Mouse (Mus musculus) adrenal gland, adult 2 months (tissue): ENCODE data around the gene Wdfy3. TPM values are rescaled to one million over a fixed set of nuclear protein-coding genes. Genes with fewer than 3 reads are reported as not detected.
A peak's percentile ranks its signal among the peaks of the same experiment; 100 is the strongest.

Experiments
- DNase-seq: peaks from one replicate; pipeline ENCODE4 v3.0.0; 2021
- polyA plus RNA-seq: library from polyadenylated mRNA; depleted of rRNA; stranded (reverse); fragments of >200 nt; gene quantifications from 2 replicates; pipeline ENCODE4 v1.2.3, GENCODE M21; 2012
- total RNA-seq, 2 experiments: library from RNA; stranded (reverse); gene quantifications; 2 replicates each; pipeline ENCODE4 v1.2.3; 2021

The Wdfy3 gene
- total and polyA plus RNA-seq, 3 experiments, result 25.1 to 42.0 (median 34.8) TPM

GRCm38 (mm10) chr5:101832042-101832441 is 237.7 kb downstream of the Wdfy3 start:
- no peak for DNase-seq

DNA sequence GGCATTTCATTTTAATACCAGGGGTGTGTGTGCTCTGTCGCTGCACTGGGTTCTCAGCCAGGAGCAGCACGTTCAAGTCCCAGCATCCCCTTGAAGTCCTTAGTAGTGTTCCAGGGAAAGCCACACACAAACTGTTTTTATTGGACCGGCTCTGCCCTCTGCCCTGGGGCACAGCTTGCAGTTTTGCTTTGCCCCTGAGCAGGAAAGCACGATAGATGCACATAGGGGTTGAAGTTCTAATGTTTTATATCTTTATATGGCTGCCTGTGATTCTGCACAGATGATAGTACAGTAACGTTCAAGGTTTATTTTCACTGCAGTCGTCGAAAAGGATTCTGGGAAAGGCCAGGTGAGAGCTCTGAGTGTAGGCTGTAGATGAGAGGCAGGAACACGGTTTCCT is 239.5 kb downstream of the Wdfy3 start:
- DNase-seq, result no peak

DNA sequence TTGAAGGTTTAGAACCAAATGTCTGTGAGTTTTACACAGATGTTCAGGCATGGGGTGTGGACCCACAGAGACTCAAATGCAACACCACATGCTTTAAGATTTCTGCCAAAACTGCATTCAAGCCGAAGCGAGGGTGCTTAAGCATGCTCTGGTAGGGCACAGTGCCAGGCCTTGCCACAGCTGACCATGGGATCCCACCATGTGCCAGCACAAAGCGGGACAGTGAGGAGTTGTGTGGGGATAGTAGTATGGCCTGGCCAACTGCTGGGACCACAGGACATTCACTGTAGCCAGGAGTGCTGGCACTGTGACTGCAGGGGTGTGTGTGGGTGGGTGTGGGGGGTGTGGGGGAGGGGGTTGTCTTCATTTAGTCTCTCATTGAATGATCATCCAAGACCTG is 240.8 kb downstream of the Wdfy3 start:
- no peak for DNase-seq

GRCm38 (mm10) chr5:101827477-101827876 is 242.2 kb downstream of the Wdfy3 start:
- DNase-seq, result no peak

DNA sequence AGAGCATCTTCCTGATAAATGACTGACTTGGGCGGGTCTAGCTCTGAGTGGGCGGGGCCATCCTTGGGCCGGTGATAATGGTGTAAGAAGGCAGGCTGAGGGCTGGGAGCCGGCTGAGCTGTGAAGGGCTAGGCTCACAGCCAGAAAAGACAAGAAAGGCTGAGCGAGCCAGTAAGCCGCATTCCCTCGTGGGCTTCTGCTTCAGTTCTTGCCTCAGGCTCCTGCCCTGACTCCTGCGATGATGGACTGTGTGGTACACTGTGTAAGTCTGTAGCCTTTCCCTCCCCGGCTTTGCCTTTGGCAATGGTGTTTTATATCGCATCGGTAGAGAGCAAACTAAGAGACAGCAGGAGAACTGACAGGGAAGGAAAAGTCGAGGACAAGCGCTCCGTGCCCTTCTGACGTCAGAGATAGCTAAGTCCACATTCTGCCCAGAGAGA is 243.2 kb downstream of the Wdfy3 start:
- peak; percentile 74 for DNase-seq

GRCm38 (mm10) chr5:101825111-101825911 is 244.4 kb downstream of the Wdfy3 start:
- no peak for DNase-seq

GRCm38 (mm10) chr5:101822311-101822670 is 247.4 kb downstream of the Wdfy3 start:
- no peak for DNase-seq

DNA sequence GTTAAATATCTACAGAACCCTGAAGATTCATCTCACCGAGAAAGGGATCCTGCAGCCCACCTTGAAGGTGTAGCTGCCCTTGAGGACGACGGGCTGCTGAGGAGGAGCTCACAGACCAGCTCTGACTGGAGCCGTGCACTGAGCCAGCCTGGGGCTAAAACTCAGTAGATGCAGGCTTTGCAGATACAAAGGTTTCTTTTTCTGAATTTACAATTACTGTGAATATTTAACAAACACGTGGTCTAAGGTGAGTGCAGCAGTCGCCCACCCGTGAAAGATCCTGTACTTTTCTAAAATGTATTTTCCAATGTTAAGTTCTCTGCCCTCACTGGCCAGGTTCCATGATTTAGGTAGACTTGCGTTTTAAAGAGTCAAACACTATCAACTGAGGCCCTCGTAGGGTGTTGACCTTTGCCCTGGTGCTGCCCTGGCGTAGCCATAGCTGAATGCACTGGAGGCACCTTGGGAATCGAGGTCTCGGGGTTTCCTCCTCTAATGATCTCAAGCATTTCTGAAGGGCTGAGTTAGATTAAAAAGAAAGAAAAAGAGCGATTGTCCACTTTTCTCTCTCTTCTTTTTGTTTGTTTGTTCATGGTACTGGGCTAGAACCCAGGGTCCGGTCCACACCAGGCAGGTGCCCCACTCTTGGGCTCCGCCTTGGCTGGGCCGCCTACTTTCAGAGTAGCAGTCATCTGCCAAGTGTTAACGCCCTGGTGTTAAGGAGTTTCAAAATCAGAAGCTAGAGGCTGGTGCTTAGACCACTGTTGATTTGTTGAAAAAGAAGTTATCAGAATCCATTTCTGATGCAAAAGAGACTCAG is 248.0 kb downstream of the Wdfy3 start:
- DNase-seq, result no peak

DNA sequence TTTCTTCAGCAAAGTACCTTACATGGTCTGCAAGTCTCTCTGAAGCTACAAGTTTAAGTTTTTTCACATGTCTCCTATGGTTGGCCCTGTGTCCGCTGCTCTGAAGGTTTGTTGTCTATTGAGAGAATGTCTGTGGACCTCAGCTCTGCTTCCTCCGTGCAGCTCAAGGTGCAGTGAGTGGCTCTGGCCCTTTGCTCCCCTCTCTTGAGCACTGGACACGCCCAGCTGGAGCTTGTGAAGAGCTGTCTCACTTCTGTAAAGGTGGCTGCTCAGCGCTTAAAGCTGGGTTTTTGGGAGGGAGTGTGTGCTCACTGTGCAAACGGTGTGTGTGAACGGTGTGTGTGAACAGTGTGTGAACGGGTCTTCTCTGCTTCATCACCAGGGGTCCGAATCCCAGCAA is 248.7 kb downstream of the Wdfy3 start:
- no peak for DNase-seq

- peak; percentile 36 for DNase-seq
These were observed 249.9 kb downstream of the Wdfy3 start for GRCm38 (mm10) chr5:101819844-101820243.

- no peak for DNase-seq
These were observed 250.5 kb downstream of the Wdfy3 start for GRCm38 (mm10) chr5:101819216-101819615.

GRCm38 (mm10) chr5:101816822-101817221 is 252.9 kb downstream of the Wdfy3 start:
- DNase-seq, result no peak

DNA sequence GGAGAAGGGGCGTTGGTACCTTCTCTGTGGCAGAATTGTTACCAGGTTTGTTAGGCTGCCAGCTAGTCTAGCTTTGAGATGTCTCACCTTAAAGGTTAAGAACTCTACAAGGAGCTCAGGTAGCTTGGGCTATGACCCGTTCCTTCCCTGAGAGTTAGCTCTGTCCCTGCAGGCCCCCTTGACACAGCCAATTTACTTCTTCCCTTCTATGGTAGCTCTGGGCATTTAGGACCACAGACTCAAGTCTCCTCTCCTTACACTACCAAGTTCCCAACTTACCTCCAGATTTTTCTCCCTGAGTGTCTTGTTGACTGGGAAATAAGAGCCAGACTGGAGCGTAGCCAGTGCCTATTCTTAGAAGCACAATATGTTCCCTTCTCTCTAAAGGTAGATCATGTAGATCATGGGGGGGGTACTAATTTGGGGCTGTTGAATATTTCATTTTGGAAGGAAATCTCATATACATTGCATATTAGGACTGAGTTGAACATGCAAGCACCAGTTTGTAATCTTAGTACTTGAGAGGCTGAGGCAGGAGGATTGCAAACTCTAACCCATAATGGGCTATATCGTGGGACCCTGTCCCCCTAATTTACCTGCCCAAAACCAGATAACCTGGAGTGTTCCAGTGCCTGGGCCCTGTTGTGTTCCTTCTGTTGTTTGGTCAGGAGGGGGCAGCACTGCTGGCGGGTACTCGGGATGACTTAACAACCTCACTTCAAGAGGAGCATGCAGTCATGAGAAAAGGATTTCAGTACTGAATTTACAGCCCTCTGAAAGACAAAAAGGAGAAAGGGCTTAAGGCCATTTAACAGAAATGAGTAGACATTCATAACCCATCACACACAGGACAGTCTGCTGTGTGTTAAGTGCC is 258.2 kb downstream of the Wdfy3 start:
- DNase-seq, result no peak

GRCm38 (mm10) chr5:101802358-101803022 is 267.2 kb downstream of the Wdfy3 start:
- no peak for DNase-seq

GRCm38 (mm10) chr5:101801891-101802290 is 267.8 kb downstream of the Wdfy3 start:
- no peak for DNase-seq

DNA sequence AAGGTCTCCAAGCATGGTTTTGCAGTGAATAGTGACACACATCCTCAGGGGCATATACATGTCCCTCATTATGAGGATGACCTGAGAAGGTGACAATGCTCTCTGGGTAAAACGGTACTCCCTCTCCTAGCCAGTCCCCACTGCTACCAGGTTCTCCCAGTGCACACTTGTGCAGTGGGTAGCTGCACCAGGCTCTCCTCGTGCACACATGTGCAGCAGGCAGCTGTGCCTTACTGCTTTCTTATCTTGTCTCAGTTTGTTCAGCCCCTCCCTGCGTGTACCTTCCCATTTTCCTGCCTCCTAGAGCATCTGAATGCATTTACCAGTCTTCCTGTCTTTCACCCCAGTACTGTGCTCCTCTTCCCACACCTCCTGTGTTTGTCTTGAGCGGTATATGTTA is 277.1 kb downstream of the Wdfy3 start:
- DNase-seq, result no peak

DNA sequence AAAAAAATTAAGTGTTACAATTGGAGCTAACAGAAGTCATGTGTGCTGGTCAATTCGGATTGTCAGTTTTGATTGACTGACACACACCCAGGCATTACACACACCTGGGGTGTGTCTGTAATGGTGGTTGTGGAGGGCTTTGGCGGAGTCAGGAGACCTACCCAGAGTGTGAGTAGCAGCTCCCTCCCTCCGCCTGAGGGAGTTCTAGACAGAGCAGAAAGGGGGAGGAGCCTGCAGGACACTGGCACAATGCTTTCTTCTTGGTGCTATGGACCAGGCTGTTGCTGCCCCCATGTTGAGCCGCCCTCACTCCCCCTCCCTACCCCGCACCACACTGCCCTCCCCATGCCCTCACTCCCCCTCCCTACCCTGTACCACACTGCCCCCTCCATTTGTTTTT is 279.2 kb downstream of the Wdfy3 start:
- no peak for DNase-seq

- no peak for DNase-seq
These were observed 280.0 kb downstream of the Wdfy3 start for GRCm38 (mm10) chr5:101789770-101790169.

DNA sequence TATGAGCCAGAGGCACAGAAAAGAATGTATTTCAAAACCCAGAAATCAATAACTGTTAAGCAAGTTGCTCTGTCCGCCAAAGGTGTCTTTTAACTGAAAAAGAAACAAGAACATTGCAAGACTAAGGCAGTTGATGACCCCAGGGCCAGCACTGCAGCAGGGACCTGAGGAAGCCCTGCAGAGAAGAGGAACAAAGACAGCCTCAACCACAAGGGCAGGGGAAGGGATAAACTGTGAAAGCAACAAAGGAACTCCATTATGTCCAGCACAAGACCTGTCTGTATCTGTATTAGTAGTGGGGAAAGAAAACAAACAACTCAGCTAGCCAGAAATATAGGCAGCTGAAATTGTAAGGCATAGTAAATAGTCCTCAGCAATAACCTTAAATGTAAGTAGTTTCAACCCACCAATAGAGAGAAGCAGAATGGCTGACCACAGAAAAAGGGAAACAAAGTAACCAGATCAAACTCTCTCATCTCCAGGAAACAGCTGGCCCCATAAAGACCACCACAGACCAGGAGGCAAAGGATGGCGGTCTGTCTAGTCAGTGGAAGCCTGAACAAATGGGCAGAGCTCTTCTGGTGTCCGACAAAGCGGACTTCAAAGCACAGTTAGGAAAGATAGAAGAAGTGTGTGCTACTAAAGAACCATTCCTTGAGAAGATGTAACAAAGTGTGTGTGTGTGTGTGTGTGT is 283.7 kb downstream of the Wdfy3 start:
- no peak for DNase-seq

GRCm38 (mm10) chr5:101784787-101785186 is 284.9 kb downstream of the Wdfy3 start:
- DNase-seq, result no peak

GRCm38 (mm10) chr5:101784328-101784727 is 285.4 kb downstream of the Wdfy3 start:
- peak; percentile 19 for DNase-seq
